Mouse (Mus musculus): ENCODE data around the gene Ankub1.

Gene Ankub1

GRCm38 (mm10) chr3:57643191-57643590 is 49.4 kb downstream of the Ankub1 start:
- no peak for DNase-seq (ENCODE audit: low read depth, low spot score)

DNA sequence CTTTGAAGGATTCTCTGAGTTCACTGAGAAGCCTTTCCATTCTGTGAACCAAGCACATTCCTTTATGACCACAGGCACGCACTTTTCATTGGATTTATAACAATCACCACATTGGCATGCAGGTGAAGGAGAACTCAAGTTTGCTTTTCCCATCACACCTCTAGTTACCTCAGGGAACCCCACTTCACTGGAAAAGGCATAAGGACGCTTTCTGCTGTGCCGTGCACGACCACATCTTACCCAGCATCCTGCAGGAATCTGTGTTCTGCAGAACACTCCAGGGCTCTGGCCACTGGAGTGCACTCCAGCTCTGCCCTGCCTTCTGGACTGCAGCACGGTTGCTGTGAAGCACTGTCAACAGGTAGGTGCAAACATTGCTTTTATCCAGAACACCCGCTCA is 55.0 kb downstream of the Ankub1 start:
- no peak for DNase-seq (ENCODE audit: low read depth, low spot score)

DNA sequence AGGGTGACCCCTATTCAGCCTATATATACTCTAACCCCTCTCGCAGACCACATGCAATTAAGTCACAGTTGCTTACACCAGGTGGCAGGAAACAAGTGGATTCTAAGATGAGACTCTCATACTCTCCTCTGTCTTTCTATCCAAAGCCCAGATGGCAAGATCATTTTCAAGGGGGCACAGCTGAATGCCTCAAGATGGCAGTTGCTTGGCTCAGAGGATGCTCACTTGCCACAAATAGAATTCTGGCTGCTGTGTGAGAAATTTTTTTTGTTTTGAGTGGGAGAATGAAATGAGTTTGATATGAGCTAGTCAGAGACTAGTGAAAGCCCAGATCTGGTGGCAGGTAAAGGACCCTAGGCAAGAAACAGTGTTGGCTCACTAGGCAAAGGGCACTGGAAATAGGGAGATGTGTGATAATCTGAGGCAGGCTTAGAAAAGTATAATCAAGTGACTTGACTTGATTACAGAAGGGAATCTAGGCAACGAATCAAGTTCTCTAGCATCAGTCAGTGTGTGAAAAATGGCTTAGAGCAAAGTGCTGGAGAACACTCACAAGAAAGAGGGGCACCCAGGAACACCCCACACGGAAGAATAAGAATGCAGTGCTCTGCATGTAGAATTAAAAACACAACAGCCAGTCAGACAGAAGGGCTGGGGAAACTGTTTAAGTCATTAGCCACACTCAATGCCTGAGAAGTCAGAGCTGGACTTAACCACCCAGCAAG is 57.7 kb downstream of the Ankub1 start:
- DNase-seq (ENCODE audit: low read depth, low spot score) = no peak

- DNase-seq (ENCODE audit: low read depth, low spot score) = no peak
These were observed 65.6 kb downstream of the Ankub1 start for GRCm38 (mm10) chr3:57626954-57627513.

DNA sequence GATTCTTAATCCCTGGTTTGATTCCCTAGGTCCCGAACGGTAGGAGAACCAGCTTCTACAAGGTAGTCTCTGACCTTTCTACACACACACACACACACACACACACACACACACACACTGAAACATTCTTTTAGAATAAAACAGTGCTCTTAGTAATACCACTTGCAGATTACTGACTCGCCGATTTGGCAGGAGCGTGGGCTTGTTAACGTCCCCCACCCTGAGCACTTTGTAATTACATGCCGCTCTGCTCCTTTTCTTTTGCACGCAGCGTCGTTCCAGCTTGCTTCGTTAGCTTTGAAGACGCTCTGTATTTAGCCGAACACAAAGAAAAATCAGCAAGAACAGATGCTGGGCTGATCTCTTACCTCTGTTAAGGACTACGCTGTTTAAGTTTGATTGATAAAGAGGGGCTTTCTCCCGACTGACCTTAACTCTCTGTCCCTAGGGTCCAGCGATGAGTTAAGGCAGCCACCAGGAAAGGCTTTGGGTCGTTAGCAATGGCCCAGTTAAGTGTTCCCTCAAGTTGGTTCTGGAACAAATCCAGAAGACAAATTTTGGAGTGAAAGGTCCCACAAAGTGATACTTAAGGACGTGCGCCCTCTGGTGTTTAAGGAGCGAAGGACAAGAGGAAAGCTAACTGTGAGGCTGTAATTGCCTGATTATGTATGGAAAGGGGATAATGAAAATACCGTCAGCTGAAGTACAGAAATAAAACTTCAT is 67.2 kb downstream of the Ankub1 start:
- DNase-seq (ENCODE audit: low read depth, low spot score) = peak; percentile 30

DNA sequence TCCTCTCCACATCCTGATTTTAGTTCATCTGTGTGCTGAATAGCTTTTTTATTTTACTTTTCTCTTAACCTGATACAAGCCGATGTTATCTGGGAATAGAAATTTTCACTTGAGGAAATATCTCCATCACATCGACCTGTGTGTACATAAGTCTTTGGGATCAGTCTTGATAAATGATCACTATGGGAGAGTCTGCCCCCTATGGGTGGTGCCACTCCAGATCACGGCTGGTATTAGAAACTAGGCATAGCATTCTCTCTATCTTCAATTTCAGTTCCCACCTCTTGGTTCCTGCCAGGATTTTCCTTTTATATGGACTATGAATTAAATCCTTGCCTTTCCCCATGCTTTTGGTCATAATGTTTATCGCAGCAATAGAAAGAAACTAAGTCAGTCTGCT is 72.9 kb downstream of the Ankub1 start:
- no peak for DNase-seq (ENCODE audit: low read depth, low spot score)

DNA sequence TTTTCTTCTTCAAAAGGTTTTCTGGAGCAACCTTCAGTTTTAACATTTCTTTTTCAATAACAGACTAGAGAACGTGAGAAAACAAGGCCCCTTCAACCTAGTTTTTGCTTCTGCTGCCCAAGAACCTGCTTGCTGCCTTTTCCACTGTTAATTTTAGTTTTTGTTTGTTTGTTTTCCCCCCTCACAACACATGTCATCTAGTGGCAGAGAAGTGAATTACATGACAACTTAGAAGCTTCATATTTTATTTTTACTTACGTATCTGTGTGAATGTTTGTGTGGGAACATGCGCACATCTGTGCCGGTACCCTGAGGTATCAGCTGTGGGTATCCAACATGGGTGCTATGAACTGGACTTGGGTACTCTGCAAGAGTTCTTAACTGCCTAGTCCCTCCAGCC is 76.9 kb downstream of the Ankub1 start:
- no peak for DNase-seq (ENCODE audit: low read depth, low spot score)

- no peak for DNase-seq (ENCODE audit: low read depth, low spot score)
These were observed 80.1 kb downstream of the Ankub1 start for GRCm38 (mm10) chr3:57612430-57612997.

- DNase-seq (ENCODE audit: low read depth, low spot score) = no peak
These were observed 80.8 kb downstream of the Ankub1 start for GRCm38 (mm10) chr3:57611776-57612175.

Data from c-Kit-negative CD71-positive TER-119-positive erythroid progenitor cells, embryonic 14.5 days (primary cell).